Mouse (Mus musculus) mesoderm, embryonic 11.5 days (tissue): ENCODE data around the gene Rhbdf1.

Source experiments
- DNase-seq: peaks from one replicate; pipeline ENCODE4 v3.0.0-alpha.2; 2012; ENCODE audit warnings: low read depth, low spot score

Gene Rhbdf1

DNA sequence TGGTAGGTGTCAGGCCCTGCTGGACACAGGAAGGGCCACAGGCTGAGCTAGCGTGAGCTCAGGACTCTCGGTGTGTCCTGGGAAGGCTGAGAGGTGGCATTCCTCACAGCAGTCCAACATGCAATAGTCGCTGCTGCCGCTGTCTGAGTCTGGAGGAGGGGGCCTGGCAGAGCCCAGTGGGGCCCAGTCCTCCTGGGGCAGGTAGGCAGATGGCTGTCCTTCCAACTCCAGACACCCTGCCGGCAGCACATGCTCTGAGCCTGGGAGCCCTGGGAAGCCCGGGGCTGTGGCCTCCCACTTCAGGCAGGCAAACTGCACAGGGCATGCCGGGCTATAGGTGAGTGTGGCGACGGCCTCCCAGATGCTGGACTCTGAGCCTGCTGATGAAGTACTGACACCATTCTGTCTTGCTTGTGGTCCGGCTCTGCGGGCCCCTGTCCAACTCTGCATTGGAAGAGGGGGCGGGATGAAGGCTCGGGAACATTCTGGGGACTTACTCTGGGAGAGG is 31.4 kb downstream of the Rhbdf1 start:
- DNase-seq: no peak

DNA sequence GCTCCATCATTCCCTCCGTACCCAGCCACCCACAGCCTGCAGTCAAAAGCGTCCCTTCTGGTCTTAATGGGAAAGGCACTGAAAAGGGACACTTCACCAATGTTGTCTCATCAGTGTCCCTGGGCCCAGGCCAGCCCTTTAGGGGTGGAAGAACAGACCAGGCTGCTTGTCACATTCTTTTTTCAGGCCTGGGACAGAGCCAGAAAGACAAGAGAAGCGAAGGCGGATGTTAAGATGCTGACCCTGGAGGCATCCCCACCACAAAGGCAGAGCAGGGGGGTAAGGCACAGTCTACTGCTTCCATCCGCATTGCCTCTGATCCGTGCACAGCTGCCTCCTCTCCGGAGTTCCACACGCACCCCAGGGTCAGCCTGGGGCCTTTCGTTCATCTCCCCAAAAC is 32.0 kb downstream of the Rhbdf1 start:
- no peak for DNase-seq

DNA sequence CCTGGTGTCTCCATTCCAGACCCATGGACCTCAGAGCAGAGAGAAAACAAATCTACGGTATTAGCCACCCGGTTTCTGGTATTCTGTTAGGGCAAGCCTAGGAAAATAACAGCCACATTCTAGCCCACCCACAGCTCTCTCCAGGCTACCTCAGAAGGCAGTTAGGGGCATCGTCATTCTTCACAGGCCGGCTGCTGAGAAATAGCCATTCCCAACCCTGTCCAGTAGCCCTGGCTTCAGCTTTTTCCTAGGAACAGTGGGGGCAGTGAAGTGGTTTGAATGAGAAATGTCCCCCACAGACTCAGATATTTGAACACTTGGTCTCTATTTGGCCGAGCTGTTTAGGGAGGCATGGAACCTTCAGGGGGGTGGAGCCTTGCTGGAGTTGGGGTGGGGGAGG is 32.7 kb downstream of the Rhbdf1 start:
- no peak for DNase-seq

DNA sequence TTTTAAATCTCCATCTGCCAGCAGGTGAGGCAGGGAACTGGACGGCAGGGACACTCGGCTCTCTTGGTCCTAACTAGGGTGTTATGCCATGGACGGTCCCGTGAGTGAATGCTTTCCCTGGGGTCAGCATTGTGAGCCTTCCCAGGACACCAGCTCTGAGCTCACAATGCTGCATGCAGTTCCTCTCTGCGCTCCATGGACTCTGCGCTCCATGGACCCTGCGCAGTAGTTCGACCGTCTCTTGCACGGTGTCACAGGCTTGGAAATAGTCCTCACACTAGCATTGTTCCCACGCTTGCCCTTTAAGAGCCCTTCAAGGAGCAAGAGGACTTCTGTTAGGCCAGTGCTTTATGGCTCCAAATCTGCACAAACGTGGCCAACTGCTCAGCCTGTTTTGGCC is 33.2 kb downstream of the Rhbdf1 start:
- DNase-seq: no peak

DNA sequence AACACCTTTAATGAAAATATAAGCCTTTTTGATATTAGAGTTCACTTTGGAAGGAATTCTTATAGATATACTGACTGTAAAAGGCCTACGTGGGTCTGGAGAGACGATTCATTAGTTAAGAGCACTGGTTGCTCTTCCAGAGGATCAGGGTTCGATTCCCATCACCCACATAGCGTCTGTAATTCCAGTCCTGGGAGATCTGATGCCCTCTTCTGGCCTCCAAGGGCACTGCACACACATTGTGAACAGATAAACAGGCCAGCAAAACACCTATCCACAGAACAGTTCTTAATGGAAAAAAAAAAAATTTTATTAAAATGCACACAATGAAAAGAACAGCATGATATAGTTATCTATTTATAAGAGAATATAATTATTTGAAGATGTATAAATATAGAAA is 34.8 kb downstream of the Rhbdf1 start:
- DNase-seq: no peak

DNA sequence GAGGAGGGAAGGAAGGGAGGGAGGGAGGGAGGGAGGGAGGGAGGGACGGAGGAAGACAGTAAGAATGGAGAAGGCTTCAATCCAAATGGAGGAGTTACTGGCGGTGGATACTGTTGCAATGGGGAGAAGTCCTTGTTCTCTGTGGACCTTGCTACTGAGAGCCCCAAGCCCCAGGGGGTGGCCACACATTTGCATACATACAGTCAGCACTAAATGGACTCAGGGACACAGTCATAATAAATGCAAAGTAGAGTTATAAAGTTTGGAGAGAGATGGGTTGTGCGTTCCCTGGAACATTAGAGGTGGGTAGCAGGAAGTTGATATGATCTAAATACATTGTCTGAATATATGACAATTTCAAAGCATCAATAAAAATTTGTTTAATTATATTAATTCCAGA is 36.1 kb downstream of the Rhbdf1 start:
- no peak for DNase-seq

DNA sequence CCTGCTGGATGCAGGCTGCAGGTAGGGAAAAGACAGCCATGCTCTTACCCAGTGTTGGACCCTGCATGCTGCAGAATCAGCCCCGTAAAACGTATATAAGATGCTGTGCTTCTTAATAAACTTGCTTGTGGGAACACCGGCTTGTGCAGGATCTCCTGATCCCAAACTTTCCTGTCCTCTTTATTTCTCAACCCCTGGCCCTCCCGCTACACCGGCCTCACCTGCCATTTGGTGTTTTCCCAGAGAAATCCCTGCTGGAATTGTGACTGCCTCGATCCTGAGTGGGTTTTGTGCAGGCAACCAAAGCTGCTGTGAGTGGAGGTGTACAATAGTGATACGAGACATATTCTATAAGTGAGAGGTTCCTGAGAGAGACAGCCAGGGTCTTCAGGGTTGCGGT is 37.6 kb downstream of the Rhbdf1 start:
- DNase-seq: no peak

DNA sequence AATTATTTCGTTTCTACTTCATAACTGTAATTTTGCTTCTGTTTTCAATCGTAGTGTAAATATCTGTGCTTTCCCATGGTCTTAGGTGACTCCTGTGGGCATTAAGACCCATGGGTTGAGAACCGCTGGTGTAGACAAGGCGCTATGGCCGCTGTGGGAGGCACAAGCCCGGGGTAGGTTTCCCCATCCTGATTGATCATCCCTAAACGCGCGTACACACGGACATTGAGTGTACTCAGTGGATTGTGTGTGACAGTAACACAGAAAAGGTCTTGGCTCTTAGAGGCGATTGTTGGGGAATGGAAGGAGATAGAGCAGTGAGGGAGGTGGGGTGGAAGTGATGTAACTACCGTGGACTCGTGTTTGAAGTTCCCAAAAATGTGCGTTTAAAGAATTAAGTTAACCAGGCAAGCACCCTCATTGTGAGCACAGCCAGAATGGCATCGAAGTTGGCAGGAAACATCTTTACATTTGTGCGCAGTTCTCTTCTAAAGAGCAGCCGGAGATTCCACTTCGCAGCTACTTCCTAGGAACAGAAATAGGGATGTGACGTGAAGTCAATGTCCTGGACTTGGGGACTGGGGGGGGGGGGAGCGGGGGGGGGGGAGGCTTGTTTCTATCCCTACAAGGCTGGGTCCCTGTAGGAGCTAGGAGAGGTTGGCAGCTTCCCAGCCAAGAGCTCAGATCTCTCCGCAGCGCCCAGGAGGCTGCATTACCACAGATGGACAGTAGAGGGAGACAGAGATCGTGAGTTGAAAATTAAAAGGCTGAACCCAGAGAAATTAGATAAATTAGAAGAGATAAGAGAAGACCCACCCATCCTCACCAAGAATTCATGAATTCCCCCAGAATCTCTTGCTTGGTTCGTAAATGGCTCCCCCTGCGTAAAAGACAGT is 39.9 kb downstream of the Rhbdf1 start:
- peak; percentile 75 for DNase-seq

DNA sequence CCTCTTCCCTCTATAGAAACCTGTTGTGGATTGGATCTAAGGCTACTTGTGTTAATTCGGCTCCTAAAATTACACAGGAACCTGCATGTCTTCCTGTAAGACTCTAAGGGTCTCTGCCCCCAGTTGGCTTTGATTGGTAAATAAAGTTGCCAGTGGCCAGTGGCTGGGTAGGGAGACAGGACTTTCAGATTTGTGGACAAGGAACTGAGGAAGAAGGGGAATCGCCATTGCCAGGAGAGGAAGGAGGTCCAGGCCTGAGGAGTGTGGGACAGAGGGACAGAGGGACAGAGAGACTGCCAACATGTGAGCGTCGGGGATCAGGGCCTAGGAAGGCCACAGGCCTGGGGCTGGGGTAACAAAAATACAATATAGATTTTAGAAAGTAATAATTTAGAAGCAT is 40.9 kb downstream of the Rhbdf1 start:
- DNase-seq: no peak

DNA sequence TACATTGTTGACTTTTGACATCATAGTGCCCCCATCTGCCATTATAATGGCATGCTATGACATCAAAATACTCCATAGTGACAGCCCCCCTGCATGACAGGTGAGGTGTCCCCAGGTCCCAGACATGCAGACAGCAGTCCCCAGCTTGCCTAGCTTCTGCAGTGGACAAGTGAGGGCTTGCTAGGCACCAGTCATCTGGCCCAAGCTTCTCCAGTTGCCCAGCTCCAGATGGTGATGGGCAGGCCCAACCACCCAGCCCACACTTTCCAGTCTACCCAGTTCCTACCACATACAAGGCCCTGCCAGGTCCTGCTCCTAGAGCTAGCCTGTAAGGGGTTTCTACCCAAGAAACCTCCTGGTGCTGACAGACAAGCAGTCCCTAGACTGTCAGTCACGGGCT is 43.6 kb downstream of the Rhbdf1 start:
- DNase-seq: no peak

DNA sequence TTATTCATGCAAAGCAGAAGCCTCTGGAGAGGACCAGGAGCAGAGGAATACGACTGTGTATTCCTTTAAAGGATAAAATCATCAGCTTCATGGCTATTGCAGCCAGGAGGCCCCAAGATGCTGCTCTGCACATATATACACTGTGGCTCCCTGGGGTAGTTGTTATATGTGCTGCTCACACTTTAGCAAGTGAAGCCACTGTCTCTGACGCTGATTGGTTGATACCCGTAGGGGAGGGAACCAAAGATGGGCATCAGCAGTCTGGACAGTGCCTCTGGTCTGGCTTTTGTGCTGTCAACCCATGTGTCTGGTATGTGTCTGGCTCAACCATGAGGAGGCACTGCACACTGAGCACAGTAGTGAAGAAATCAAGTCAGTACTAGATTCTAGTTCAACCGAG is 55.4 kb downstream of the Rhbdf1 start:
- DNase-seq: no peak

DNA sequence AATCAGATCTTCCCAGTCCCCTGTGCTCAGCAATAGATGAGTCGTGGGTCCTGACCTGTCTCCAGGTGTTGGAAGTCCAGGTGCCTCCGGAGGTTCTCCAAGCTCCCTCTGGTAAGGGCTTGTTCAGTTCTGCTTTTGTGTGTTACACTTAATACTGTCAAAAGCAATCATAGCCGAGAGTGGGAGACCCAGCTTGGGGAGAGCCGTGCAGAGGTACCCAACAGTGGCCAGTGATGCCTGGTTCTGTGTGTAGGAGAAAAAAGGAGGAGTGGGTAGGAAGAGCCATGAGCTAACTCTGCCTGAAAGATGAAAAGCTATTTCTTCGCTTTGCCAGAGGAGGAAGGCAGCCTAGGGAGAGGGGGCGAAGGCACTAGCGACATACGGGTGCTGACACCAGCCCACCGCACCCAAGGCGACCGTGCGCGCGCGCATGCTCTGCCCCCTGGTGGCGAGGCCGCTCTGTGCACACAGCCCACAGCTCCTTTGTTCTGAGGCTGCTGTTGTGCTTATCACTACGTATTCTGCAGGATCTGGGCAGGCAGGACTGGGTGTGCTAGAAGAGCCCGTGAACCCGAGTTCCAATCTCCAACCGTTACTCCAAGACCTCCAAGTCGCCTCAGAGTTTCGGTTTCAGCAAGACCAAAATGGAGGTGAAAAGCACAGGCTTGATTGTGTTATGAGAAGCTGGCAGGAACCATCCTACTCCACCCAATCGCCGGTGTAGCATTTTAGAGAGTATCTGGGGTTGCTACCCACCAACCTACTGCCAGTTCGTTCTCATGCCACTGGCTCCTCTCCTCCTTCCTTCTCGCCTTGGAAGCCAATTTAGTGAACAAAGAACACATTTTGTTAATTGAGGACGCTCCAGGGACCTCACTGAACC is 59.9 kb downstream of the Rhbdf1 start:
- DNase-seq: peak; percentile 87

DNA sequence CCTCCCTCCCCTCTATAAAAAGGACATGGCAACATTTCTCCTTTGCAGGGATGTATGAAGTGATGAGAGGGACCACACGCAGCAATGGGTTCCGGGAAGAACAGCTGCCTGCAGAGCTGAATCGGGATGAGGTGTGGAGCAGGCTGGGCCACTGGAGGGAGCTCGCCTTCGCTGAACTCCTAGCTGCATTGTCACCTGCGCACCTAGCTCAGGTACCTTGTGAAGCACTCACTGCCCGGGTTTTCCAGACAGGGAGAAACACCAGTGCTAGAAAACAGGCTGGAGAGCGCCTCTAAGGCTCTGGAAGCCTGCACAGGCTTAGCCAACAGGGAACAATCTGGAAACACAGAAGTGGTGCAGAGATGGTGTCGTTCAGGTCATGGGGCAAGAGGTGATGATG is 60.6 kb downstream of the Rhbdf1 start:
- DNase-seq: no peak

DNA sequence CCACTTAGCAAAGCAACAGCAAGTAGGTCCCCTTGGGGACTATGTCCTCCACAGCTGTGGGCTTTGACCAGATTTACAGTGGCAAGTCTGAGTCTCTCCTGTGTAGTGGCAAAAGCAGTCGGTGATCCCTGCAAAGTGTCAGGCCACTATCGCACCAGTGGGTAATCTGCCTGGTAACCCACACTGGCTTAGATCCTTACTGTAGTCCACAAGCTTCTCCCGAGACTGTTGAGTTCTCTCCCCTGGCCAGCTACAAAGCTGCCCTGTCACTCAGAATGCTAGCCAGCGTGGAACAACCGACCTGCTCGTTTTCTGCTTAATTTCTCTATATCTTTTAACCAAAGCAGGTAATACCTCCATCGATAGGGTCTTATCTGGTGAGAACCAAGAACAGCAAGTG is 61.8 kb downstream of the Rhbdf1 start:
- DNase-seq: no peak
